In genomic region chr2:165266739-165267138, GRCm38 (mm10) we compare ENCODE assay signal across 19 mouse cellular contexts. TPM values are rescaled to one million over a fixed set of nuclear protein-coding genes. Genes with fewer than 3 reads are reported as not detected.
A peak's percentile ranks its signal among the peaks of the same experiment; 100 is the strongest.
DNase-seq lines count a peak whose midpoint lies in the region; ATAC-seq and TF ChIP-seq lines count a peak whose summit lies in the region.
"Had no signal": no experiment of that assay in that cellular context is flagged by ENCODE, and none has a peak within 500 bp of the region (broad histone marks: within the 10 kb centered on the region; RNA-seq: fewer than 3 reads in every experiment).

No protein-coding gene starts in this region.

- H3K4me2 ChIP-seq in hindbrain, embryonic 12.5 days (replicated peaks) = 0 out of 2 replicates have a peak overlapping the region, but pooled peaks have one; percentile 2
- no peak overlapping the region for H3K4me2 ChIP-seq in hindbrain, embryonic 14.5 days (replicated peaks)
- H3K4me2 ChIP-seq in hindbrain, embryonic 16.5 days (ENCODE audit: low read length) = peak overlapping the region; percentile 32
- H3K4me2 ChIP-seq in midbrain, postnatal 0 days (ENCODE audit: low read depth, low read length, poor library complexity, severe bottlenecking) = peak overlapping the region; percentile 12; the same call in 1 of the 2 replicates
- H3K4me2 ChIP-seq in intestine, embryonic 16.5 days (ENCODE audit: low read depth, low read length) = no peak overlapping the region
- H3K4me2 ChIP-seq: intestine, embryonic 15.5 days; limb, embryonic 12.5 days had no signal

- no peaks in the 10 kb centered on the region for H3K9me3 ChIP-seq in hindbrain, embryonic 12.5 days (replicated peaks)
- H3K9me3 ChIP-seq in hindbrain, embryonic 14.5 days (ENCODE audit: control insufficient read depth, low read length) = no peaks in the 10 kb centered on the region
- H3K9me3 ChIP-seq in forebrain, embryonic 10.5 days = no peaks in the 10 kb centered on the region
- no peaks in the 10 kb centered on the region for H3K9me3 ChIP-seq in hindbrain, embryonic 16.5 days (ENCODE audit: control insufficient read depth, low read length)
- no peaks in the 10 kb centered on the region for H3K9me3 ChIP-seq in midbrain, postnatal 0 days (ENCODE audit: low read length)
- H3K9me3 ChIP-seq in intestine, embryonic 16.5 days (ENCODE audit: control insufficient read depth, low read length) = no peaks in the 10 kb centered on the region
- H3K9me3 ChIP-seq: intestine, embryonic 15.5 days; limb, embryonic 12.5 days had no signal

- peaks cover 33% of the 10 kb centered on the region for H3K27me3 ChIP-seq in hindbrain, embryonic 12.5 days
- H3K27me3 ChIP-seq in hindbrain, embryonic 14.5 days (ENCODE audit: control insufficient read depth, insufficient read depth, low read length) = 0 out of 2 replicates have a peak, but pooled peaks cover 4% of the 10 kb centered on the region
- H3K27me3 ChIP-seq in forebrain, embryonic 10.5 days (ENCODE audit: poor library complexity, severe bottlenecking) = peaks cover 78% of the 10 kb centered on the region
- H3K27me3 ChIP-seq in hindbrain, embryonic 16.5 days (replicated peaks; ENCODE audit: control insufficient read depth, insufficient read depth, low read length) = no peaks in the 10 kb centered on the region
- no peaks in the 10 kb centered on the region for H3K27me3 ChIP-seq in midbrain, postnatal 0 days (ENCODE audit: insufficient read depth, low read length)
- H3K27me3 ChIP-seq in intestine, embryonic 16.5 days (replicated peaks; ENCODE audit: control insufficient read depth, insufficient read depth, low read length) = 0 out of 2 replicates have a peak, but pooled peaks cover 9% of the 10 kb centered on the region

- WGBS in hindbrain, embryonic 12.5 days = 2% methylated on average over 12 of the region's 12 CpGs
- WGBS in hindbrain, embryonic 14.5 days = 4% methylated on average over 12 of the region's 12 CpGs
- WGBS in forebrain, embryonic 10.5 days = 7% methylated on average over 12 of the region's 12 CpGs
- 4% methylated on average over 12 of the region's 12 CpGs for WGBS in hindbrain, embryonic 16.5 days
- WGBS in midbrain, postnatal 0 days = 2% methylated on average over 12 of the region's 12 CpGs
- WGBS in intestine, embryonic 16.5 days = 21% methylated on average over 12 of the region's 12 CpGs

- H3K36me3 ChIP-seq in hindbrain, embryonic 12.5 days = no peaks in the 10 kb centered on the region
- H3K36me3 ChIP-seq in hindbrain, embryonic 14.5 days (replicated peaks; ENCODE audit: control insufficient read depth, insufficient read depth) = no peaks in the 10 kb centered on the region
- no peaks in the 10 kb centered on the region for H3K36me3 ChIP-seq in forebrain, embryonic 10.5 days (replicated peaks)
- no peaks in the 10 kb centered on the region for H3K36me3 ChIP-seq in hindbrain, embryonic 16.5 days (ENCODE audit: control insufficient read depth, insufficient read depth, low read length)
- H3K36me3 ChIP-seq in midbrain, postnatal 0 days (ENCODE audit: insufficient read depth, low read length) = no peaks in the 10 kb centered on the region
- no peaks in the 10 kb centered on the region for H3K36me3 ChIP-seq in intestine, embryonic 16.5 days (ENCODE audit: control insufficient read depth, insufficient read depth, low read length)
- H3K36me3 ChIP-seq: intestine, embryonic 15.5 days; limb, embryonic 12.5 days had no signal

- no peak for TF ChIP-seq CTCF in midbrain, postnatal 0 days (IDR thresholded peaks at IDR 0.05)

- no peak for DNase-seq in hindbrain, embryonic 14.5 days (ENCODE audit: low spot score)
- DNase-seq in forebrain, embryonic 10.5 days (ENCODE audit: extremely low spot score, low spot score) = no peak
- no peak for DNase-seq in midbrain, postnatal 0 days (ENCODE audit: low spot score)
- DNase-seq in lung, postnatal 4 days = no peak
- DNase-seq: adrenal gland, postnatal 25 days; B cell, adult 2 months; heart, adult 11 months; kidney, postnatal 14 days; spleen, adult 18-20 months; thymus, postnatal 4 days had no signal

- ATAC-seq in hindbrain, embryonic 12.5 days (ENCODE audit: low FRiP score) = no peak
- ATAC-seq in hindbrain, embryonic 14.5 days (ENCODE audit: low FRiP score) = no peak
- no peak for ATAC-seq in hindbrain, embryonic 16.5 days
- peak; percentile 29; the same call in 1 of the 2 replicates for ATAC-seq in midbrain, postnatal 0 days (ENCODE audit: low FRiP score)
- ATAC-seq in intestine, embryonic 16.5 days = no peak
- ATAC-seq: intestine, embryonic 15.5 days had no signal

- H3K4me1 ChIP-seq in hindbrain, embryonic 12.5 days = peaks cover 46% of the 10 kb centered on the region
- peaks cover 38% of the 10 kb centered on the region for H3K4me1 ChIP-seq in hindbrain, embryonic 14.5 days (replicated peaks; ENCODE audit: control insufficient read depth, insufficient read depth, low read length)
- H3K4me1 ChIP-seq in forebrain, embryonic 10.5 days = peaks cover 60% of the 10 kb centered on the region
- H3K4me1 ChIP-seq in hindbrain, embryonic 16.5 days (ENCODE audit: control insufficient read depth, insufficient read depth, low read depth, low read length) = peaks cover 25% of the 10 kb centered on the region
- peaks cover 28% of the 10 kb centered on the region for H3K4me1 ChIP-seq in midbrain, postnatal 0 days (ENCODE audit: insufficient read depth, low read length)
- H3K4me1 ChIP-seq in intestine, embryonic 16.5 days (ENCODE audit: control insufficient read depth, insufficient read depth, low read length) = no peaks in the 10 kb centered on the region
- H3K4me1 ChIP-seq: intestine, embryonic 15.5 days had no signal

- no peak overlapping the region for H3K9ac ChIP-seq in hindbrain, embryonic 12.5 days
- H3K9ac ChIP-seq in hindbrain, embryonic 14.5 days = no peak overlapping the region
- peak overlapping the region; percentile 36; the same call in 1 of the 2 replicates for H3K9ac ChIP-seq in hindbrain, embryonic 16.5 days (ENCODE audit: low read depth, low read length)
- H3K9ac ChIP-seq in midbrain, postnatal 0 days (replicated peaks; ENCODE audit: low read length, poor library complexity, severe bottlenecking) = no peak overlapping the region
- no peak overlapping the region for H3K9ac ChIP-seq in intestine, embryonic 16.5 days (ENCODE audit: low read depth, low read length)
- H3K9ac ChIP-seq: intestine, embryonic 15.5 days; limb, embryonic 12.5 days had no signal

- H3K4me3 ChIP-seq in hindbrain, embryonic 12.5 days = no peak overlapping the region
- no peak overlapping the region for H3K4me3 ChIP-seq in hindbrain, embryonic 14.5 days (replicated peaks; ENCODE audit: low read length)
- H3K4me3 ChIP-seq in forebrain, embryonic 10.5 days = peak overlapping the region; percentile 22
- no peak overlapping the region for H3K4me3 ChIP-seq in hindbrain, embryonic 16.5 days (ENCODE audit: low read length)
- H3K4me3 ChIP-seq in midbrain, postnatal 0 days (ENCODE audit: low read depth, low read length) = no peak overlapping the region
- H3K4me3 ChIP-seq in intestine, embryonic 16.5 days (ENCODE audit: low read length) = no peak overlapping the region
- H3K4me3 ChIP-seq: intestine, embryonic 15.5 days; limb, embryonic 12.5 days; myocyte had no signal

- no peak overlapping the region for H3K27ac ChIP-seq in hindbrain, embryonic 12.5 days
- no peak overlapping the region for H3K27ac ChIP-seq in hindbrain, embryonic 14.5 days
- H3K27ac ChIP-seq in forebrain, embryonic 10.5 days = peak overlapping the region; percentile 32
- H3K27ac ChIP-seq in hindbrain, embryonic 16.5 days (ENCODE audit: low read depth, low read length) = peak overlapping the region; percentile 33; the same call in 1 of the 2 replicates
- peak overlapping the region; percentile 67 for H3K27ac ChIP-seq in midbrain, postnatal 0 days (ENCODE audit: low read depth, low read length)
- no peak overlapping the region for H3K27ac ChIP-seq in intestine, embryonic 16.5 days (ENCODE audit: low read length)
- H3K27ac ChIP-seq: intestine, embryonic 15.5 days; limb, embryonic 12.5 days; macrophage; stomach, postnatal 0 days had no signal

RNA-seq across cellular contexts. Expression of gene Slc35c2, which starts 20.9 kb away (rescaled TPM):
- 57.1 and 57.9 TPM in 2 replicates for polyA plus RNA-seq in hindbrain, embryonic 12.5 days (2016; fragmentation: Nextera tagmentation; extraction: Ambion mirVana)
- 60.1 and 60.8 TPM in 2 replicates for polyA plus RNA-seq in hindbrain, embryonic 14.5 days (2014; fragmentation: Nextera tagmentation; extraction: Ambion mirVana)
- 74.9 and 75.4 TPM in 2 replicates for polyA plus RNA-seq in forebrain, embryonic 10.5 days (2016; fragmentation: Nextera tagmentation; extraction: Ambion mirVana)
- 73.4 and 79.6 TPM in 2 replicates for polyA plus RNA-seq in hindbrain, embryonic 16.5 days (2015; fragmentation: Nextera tagmentation; extraction: Ambion mirVana)
- 89.6 and 98.9 TPM in 2 replicates for total RNA-seq in midbrain, postnatal 0 days (2014; rRNA removed)
- 68.7 and 69.3 TPM in 2 replicates for polyA plus RNA-seq in midbrain, postnatal 0 days (2015; fragmentation: Nextera tagmentation; extraction: Ambion mirVana)
- polyA plus RNA-seq in intestine, embryonic 16.5 days (2015; fragmentation: Nextera tagmentation; extraction: Ambion mirVana) = 135 and 154 TPM in 2 replicates

RNA-seq across cellular contexts. Expression of gene Cdh22, which starts 32.1 kb away (rescaled TPM):
- 12.3 and 13.5 TPM in 2 replicates for polyA plus RNA-seq in hindbrain, embryonic 12.5 days (2016; fragmentation: Nextera tagmentation; extraction: Ambion mirVana)
- polyA plus RNA-seq in hindbrain, embryonic 14.5 days (2014; fragmentation: Nextera tagmentation; extraction: Ambion mirVana) = 12.4 and 15.4 TPM in 2 replicates
- 2.8 and 3.1 TPM in 2 replicates for polyA plus RNA-seq in forebrain, embryonic 10.5 days (2016; fragmentation: Nextera tagmentation; extraction: Ambion mirVana)
- polyA plus RNA-seq in hindbrain, embryonic 16.5 days (2015; fragmentation: Nextera tagmentation; extraction: Ambion mirVana) = 11.0 and 13.1 TPM in 2 replicates
- total RNA-seq in midbrain, postnatal 0 days (2014; rRNA removed) = 41.3 and 47.9 TPM in 2 replicates
- 21.9 and 23.2 TPM in 2 replicates for polyA plus RNA-seq in midbrain, postnatal 0 days (2015; fragmentation: Nextera tagmentation; extraction: Ambion mirVana)
- 0.40 and 0.50 TPM in 2 replicates for polyA plus RNA-seq in intestine, embryonic 16.5 days (2015; fragmentation: Nextera tagmentation; extraction: Ambion mirVana)
- polyA plus RNA-seq: liver, embryonic 16.5 days; macrophage had no signal

RNA-seq across cellular contexts. Expression of gene Elmo2, which starts 59.5 kb away (rescaled TPM):
- polyA plus RNA-seq in hindbrain, embryonic 12.5 days (2016; fragmentation: Nextera tagmentation; extraction: Ambion mirVana) = 88.8 TPM in 2 replicates
- polyA plus RNA-seq in hindbrain, embryonic 14.5 days (2014; fragmentation: Nextera tagmentation; extraction: Ambion mirVana) = 99.7 and 100 TPM in 2 replicates
- 83.7 and 86.4 TPM in 2 replicates for polyA plus RNA-seq in forebrain, embryonic 10.5 days (2016; fragmentation: Nextera tagmentation; extraction: Ambion mirVana)
- polyA plus RNA-seq in hindbrain, embryonic 16.5 days (2015; fragmentation: Nextera tagmentation; extraction: Ambion mirVana) = 96.2 and 115 TPM in 2 replicates
- 98.6 and 99.4 TPM in 2 replicates for total RNA-seq in midbrain, postnatal 0 days (2014; rRNA removed)
- 77.2 and 80.2 TPM in 2 replicates for polyA plus RNA-seq in midbrain, postnatal 0 days (2015; fragmentation: Nextera tagmentation; extraction: Ambion mirVana)
- polyA plus RNA-seq in intestine, embryonic 16.5 days (2015; fragmentation: Nextera tagmentation; extraction: Ambion mirVana) = 63.5 and 67.2 TPM in 2 replicates

Comparison
In these comparisons a context has a peak if more than half of its experiments do, and no peak if none do; other contexts are left out.
1. H3K27ac ChIP-seq: peak in forebrain, embryonic 10.5 days (single experiment), hindbrain, embryonic 16.5 days (single experiment) and midbrain, postnatal 0 days (single experiment); none in hindbrain, embryonic 12.5 days (single experiment), hindbrain, embryonic 14.5 days (single experiment) and intestine, embryonic 16.5 days (single experiment).
2. H3K4me2 ChIP-seq: peak in hindbrain, embryonic 12.5 days (single experiment), hindbrain, embryonic 16.5 days (single experiment) and midbrain, postnatal 0 days (single experiment); none in hindbrain, embryonic 14.5 days (single experiment) and intestine, embryonic 16.5 days (single experiment).